Mouse (Mus musculus) retina, postnatal 1 day (tissue): ENCODE measurements at regions not wholly inside any gene's neighbourhood (a gene's known extent, or its start where the extent isn't known, plus 50 kb on each side); places are given as distances from the start of the nearest gene placed in this dataset.
A peak's percentile ranks its signal among the peaks of the same experiment; 100 is the strongest.
"Not testable (repeated sequence)": the region's sequence is repeated elsewhere in the genome, so short reads cannot be mapped to it uniquely, and the experiment has no call there.

Experiments used
- DNase-seq: peaks from one replicate; pipeline ENCODE4 v3.0.0-alpha.2; 2012

- not testable (repeated sequence) for DNase-seq
These were observed 1679.5 kb downstream of the Stim2 start for GRCm38 (mm10) chr5:55677811-55678210.

- DNase-seq: peak; percentile 14
These were observed 1692.9 kb downstream of the Stim2 start for GRCm38 (mm10) chr5:55691114-55691742.

GRCm38 (mm10) chr5:55704512-55704911, 1706.2 kb downstream of the Stim2 start:
- no peak for DNase-seq

DNA sequence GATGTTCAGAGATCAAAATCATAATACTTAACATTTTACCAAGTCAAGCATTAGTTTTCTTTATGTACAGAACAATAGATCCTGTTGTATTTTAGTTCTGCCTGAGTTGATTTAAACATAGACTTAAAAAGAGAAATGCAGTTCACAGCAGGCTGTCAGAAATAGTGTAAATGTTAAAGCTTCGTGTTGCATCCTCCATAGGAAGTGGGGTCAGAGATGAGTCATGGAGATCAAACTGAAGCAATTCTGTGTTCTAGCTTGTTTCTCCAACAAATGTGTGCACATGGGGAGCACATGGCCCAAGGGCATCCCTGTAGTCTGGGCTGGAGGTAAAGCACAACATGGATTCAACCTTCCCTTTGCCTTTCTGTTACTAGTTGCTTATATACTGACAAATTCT, 1713.5 kb downstream of the Stim2 start:
- peak; percentile 41 for DNase-seq

DNA sequence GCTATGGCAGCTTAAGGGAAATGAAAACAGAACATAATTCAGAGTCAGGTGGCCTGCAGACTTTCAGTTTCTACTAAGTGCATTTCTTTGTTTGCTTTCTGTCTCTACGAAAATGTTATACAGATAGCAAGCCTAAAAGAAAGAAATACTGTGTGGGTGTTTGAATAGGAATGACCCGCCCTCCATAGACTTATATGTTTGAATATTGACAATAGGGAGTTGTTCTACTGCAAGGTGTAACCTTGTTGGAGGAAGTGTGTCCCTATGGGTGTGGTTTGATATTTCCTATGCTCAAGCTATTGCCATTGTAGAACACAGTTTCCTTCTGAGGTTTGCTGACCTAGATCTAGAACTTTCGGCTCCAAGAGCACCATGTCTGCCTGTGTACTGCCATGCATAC, 1736.8 kb downstream of the Stim2 start:
- no peak for DNase-seq

DNA sequence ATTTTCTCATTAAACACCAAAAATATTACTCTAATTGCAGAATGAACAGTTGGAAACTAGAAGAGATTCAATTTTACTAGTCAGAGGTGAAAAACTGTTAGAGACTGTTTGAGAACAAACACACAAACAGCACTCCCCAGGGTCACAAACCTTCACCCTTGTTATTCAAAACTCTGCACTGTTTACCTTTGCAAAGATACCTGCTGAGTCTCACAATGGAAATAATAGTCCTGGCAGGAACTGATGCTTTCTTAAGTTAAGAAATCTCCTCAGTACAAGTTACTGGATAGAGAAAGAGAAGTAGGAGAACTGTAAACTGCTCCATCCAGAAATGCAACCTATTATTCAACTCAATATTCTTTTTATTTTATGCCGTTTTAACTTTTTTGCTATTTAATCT, 1763.5 kb downstream of the Stim2 start:
- no peak for DNase-seq

GRCm38 (mm10) chr5:55791755-55792629, 1793.7 kb downstream of the Stim2 start:
- DNase-seq: no peak

DNA sequence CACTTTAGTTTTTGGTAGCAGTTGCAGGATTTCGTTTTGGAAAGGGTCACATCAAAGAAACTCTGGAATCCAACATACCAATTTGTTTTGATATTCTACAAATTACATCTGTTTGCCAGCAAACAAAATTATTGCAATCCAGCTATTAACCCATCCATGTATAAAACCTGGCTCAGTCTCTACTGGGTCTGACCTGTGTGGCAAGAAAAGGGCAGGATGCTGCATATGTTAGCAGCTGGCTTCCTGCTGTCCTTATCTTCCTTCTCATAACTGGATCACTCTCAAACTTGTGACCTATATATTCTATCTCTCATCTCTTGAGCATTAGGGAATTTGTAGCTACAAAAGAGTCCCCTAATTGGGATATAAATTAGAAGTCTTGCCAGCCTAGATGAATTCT, 1794.4 kb downstream of the Stim2 start:
- DNase-seq: no peak
